Mouse (Mus musculus): ENCODE results near the gene Klhl21. TPM values are rescaled to one million over a fixed set of nuclear protein-coding genes. Genes with fewer than 3 reads are reported as not detected.

Gene Klhl21
- polyA plus RNA-seq, 1 experiment: 13.3 TPM

GRCm38 (mm10) chr4:151994228-151995171 lies 14.1 kb upstream of the Klhl21 start:
- Histone ChIP-seq H3K27ac (ENCODE audit: insufficient read depth, low read depth, low read length) (no peak overlapping the region), H3K4me1 (ENCODE audit: control insufficient read depth, insufficient read depth, low read length) (peaks cover 10% of the 10 kb centered on the region), H3K4me3 (ENCODE audit: insufficient read depth, low read length) (peak overlapping the region; percentile 99)
- TF ChIP-seq CTCF (IDR thresholded peaks at IDR 0.05; ENCODE audit: low read depth, low read length) (no peak), POLR2A (IDR thresholded peaks at IDR 0.05; ENCODE audit: borderline replicate concordance, low read depth, low read length) (no peak)

DNA sequence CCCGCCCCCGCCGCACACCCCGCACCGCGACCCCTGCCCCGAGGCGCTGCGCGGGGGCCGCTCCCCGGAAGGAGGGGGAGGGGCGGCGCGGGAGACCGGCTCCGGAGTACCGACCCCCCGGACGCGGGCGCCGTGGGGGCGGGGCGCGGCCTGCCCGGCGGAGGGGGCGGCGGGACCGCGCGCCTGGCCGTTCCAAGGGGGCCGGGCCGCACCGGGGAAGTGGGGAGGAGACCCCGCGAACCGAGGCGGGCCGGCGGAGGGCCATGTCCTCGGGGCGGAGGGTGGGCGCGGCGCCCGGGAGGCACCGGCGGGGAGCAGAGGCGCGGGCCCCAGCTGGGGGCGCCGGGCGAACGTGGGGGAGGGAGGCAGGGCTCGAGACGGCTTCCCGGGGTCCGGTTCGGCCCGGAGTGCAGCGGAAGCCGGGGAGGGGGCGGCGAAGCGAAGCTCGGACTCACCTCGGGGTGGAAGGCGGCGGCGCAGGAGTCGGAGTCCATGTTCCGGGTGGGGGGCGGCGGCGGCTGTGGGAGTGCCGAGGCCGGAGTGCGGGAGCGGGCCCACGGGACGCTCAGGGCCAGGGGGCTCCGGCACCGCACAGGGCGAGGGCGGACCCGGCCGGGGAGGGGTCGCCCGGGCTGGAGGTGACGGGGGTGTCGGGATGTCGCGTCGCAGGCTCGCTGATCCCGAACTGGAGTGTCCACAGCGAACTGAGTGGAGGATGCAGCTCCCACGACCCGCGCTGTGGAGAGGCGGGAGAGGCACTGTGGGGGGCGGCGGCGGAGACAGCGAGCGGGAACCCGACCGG lies 13.0 kb upstream of the Klhl21 start:
- TF ChIP-seq POLR2A (IDR thresholded peaks at IDR 0.05; ENCODE audit: borderline replicate concordance, low read depth, low read length): no peak
- TF ChIP-seq CTCF (IDR thresholded peaks at IDR 0.05; ENCODE audit: low read depth, low read length): no peak
- Histone ChIP-seq H3K4me3 (ENCODE audit: insufficient read depth, low read length) (peak overlapping the region; percentile 99), H3K4me1 (ENCODE audit: control insufficient read depth, insufficient read depth, low read length) (peaks cover 20% of the 10 kb centered on the region), H3K27ac (ENCODE audit: insufficient read depth, low read depth, low read length) (no peak overlapping the region)

GRCm38 (mm10) chr4:151996173-151996950 lies 12.2 kb upstream of the Klhl21 start, which contains the start of gene Phf13:
Gene Phf13, minus strand, starts transcription at chr4:151996258.
- Histone ChIP-seq H3K4me3 (ENCODE audit: insufficient read depth, low read length) (peak within 1 kb of the TSS; percentile 99), H3K4me1 (ENCODE audit: control insufficient read depth, insufficient read depth, low read length) (peaks cover 25% of the 10 kb centered on the region), H3K27ac (ENCODE audit: insufficient read depth, low read depth, low read length) (peak within 1 kb of the TSS; percentile 56)
- no peak for TF ChIP-seq POLR2A (IDR thresholded peaks at IDR 0.05; ENCODE audit: borderline replicate concordance, low read depth, low read length)
- no peak for TF ChIP-seq CTCF (IDR thresholded peaks at IDR 0.05; ENCODE audit: low read depth, low read length)

GRCm38 (mm10) chr4:151996951-151997222 lies 11.7 kb upstream of the Klhl21 start:
- peaks cover 25% of the 10 kb centered on the region for H3K4me1 ChIP-seq (ENCODE audit: control insufficient read depth, insufficient read depth, low read length)
- TF ChIP-seq CTCF (IDR thresholded peaks at IDR 0.05; ENCODE audit: low read depth, low read length): no peak
- TF ChIP-seq POLR2A (IDR thresholded peaks at IDR 0.05; ENCODE audit: borderline replicate concordance, low read depth, low read length): no peak
- peak overlapping the region; percentile 56 for H3K27ac ChIP-seq (ENCODE audit: insufficient read depth, low read depth, low read length)
- peak overlapping the region; percentile 85 for H3K4me3 ChIP-seq (ENCODE audit: insufficient read depth, low read length)

- Histone ChIP-seq H3K4me3 (ENCODE audit: insufficient read depth, low read length) (no peak overlapping the region), H3K4me1 (ENCODE audit: control insufficient read depth, insufficient read depth, low read length) (peaks cover 25% of the 10 kb centered on the region), H3K27ac (ENCODE audit: insufficient read depth, low read depth, low read length) (no peak overlapping the region)
- TF ChIP-seq POLR2A (IDR thresholded peaks at IDR 0.05; ENCODE audit: borderline replicate concordance, low read depth, low read length): no peak
- no peak for TF ChIP-seq CTCF (IDR thresholded peaks at IDR 0.05; ENCODE audit: low read depth, low read length)
These were observed 10.9 kb upstream of the Klhl21 start for GRCm38 (mm10) chr4:151997701-151998100.

GRCm38 (mm10) chr4:151999481-151999880 lies 9.1 kb upstream of the Klhl21 start:
- peak overlapping the region; percentile 46 for H3K27ac ChIP-seq (ENCODE audit: insufficient read depth, low read depth, low read length)
- TF ChIP-seq POLR2A (IDR thresholded peaks at IDR 0.05; ENCODE audit: borderline replicate concordance, low read depth, low read length): no peak
- no peak for TF ChIP-seq CTCF (IDR thresholded peaks at IDR 0.05; ENCODE audit: low read depth, low read length)
- H3K4me1 ChIP-seq (ENCODE audit: control insufficient read depth, insufficient read depth, low read length): peaks cover 23% of the 10 kb centered on the region
- H3K4me3 ChIP-seq (ENCODE audit: insufficient read depth, low read length): no peak overlapping the region

- Histone ChIP-seq H3K4me1 (ENCODE audit: control insufficient read depth, insufficient read depth, low read length) (peaks cover 22% of the 10 kb centered on the region), H3K27ac (ENCODE audit: insufficient read depth, low read depth, low read length) (no peak overlapping the region), H3K4me3 (ENCODE audit: insufficient read depth, low read length) (no peak overlapping the region)
- TF ChIP-seq CTCF (IDR thresholded peaks at IDR 0.05; ENCODE audit: low read depth, low read length): no peak
- TF ChIP-seq POLR2A (IDR thresholded peaks at IDR 0.05; ENCODE audit: borderline replicate concordance, low read depth, low read length): no peak
These were observed 7.7 kb upstream of the Klhl21 start for GRCm38 (mm10) chr4:152000906-152001305.

GRCm38 (mm10) chr4:152001335-152001734 lies 7.3 kb upstream of the Klhl21 start:
- Histone ChIP-seq H3K4me1 (ENCODE audit: control insufficient read depth, insufficient read depth, low read length) (peaks cover 22% of the 10 kb centered on the region), H3K4me3 (ENCODE audit: insufficient read depth, low read length) (no peak overlapping the region), H3K27ac (ENCODE audit: insufficient read depth, low read depth, low read length) (no peak overlapping the region)
- TF ChIP-seq CTCF (IDR thresholded peaks at IDR 0.05; ENCODE audit: low read depth, low read length) (no peak), POLR2A (IDR thresholded peaks at IDR 0.05; ENCODE audit: borderline replicate concordance, low read depth, low read length) (no peak)

- H3K27ac ChIP-seq (ENCODE audit: insufficient read depth, low read depth, low read length): no peak overlapping the region
- TF ChIP-seq CTCF (IDR thresholded peaks at IDR 0.05; ENCODE audit: low read depth, low read length): no peak
- TF ChIP-seq POLR2A (IDR thresholded peaks at IDR 0.05; ENCODE audit: borderline replicate concordance, low read depth, low read length): no peak
- H3K4me1 ChIP-seq (ENCODE audit: control insufficient read depth, insufficient read depth, low read length): peaks cover 22% of the 10 kb centered on the region
- no peak overlapping the region for H3K4me3 ChIP-seq (ENCODE audit: insufficient read depth, low read length)
These were observed 6.5 kb upstream of the Klhl21 start for GRCm38 (mm10) chr4:152002063-152002462.

All from bone marrow macrophage, adult 2 months (primary cell).